Mouse (Mus musculus) embryonic facial prominence, embryonic 12.5 days (tissue): ENCODE measurements around the gene Stx17. TPM values are rescaled to one million over a fixed set of nuclear protein-coding genes. Genes with fewer than 3 reads are reported as not detected.
A peak's percentile ranks its signal among the peaks of the same experiment; 100 is the strongest.

Source experiments
- microRNA counts: library from miRNA; unstranded; fragments of <30 nt; microRNA quantifications from one replicate; lab custom pipeline; 2017
- microRNA-seq: library from miRNA; unstranded; fragments of <30 nt; microRNA quantifications from one replicate; pipeline ENCODE4, GENCODE M21; 2017
- polyA plus RNA-seq: library from polyadenylated mRNA; unstranded; fragments of >200 nt; fragmentation: Nextera tagmentation; extraction: Ambion mirVana; gene quantifications from 2 replicates; pipeline ENCODE4 v1.2.1, GENCODE M21; 2016

Gene Stx17
- polyA plus RNA-seq, 1 experiment from 2014 or later, result 40.6 TPM

MicroRNA genes within 50 kb of the gene (microRNA counts, 519-probe panel; counts per million panel counts)
- microRNA mmu-miR-1958 (lab: Ali Mortazavi, UCI), result 460 counts per million, percentile 65 among the panel's probes with 10 or more counts

Small RNAs within 50 kb of the gene (microRNA-seq; reads per million reads assigned to microRNA genes)
- gene Mir1958, result not detected

Other genes starting within 250 kb of the Stx17 start
- gene Nr4a3, start 79.8 kb upstream of the Stx17 start, polyA plus RNA-seq, result 0.43 and 0.56 TPM in 2 replicates
- 71.9 and 73.4 TPM in 2 replicates for gene Erp44, start 154.6 kb downstream of the Stx17 start, polyA plus RNA-seq
- gene Invs, start 154.8 kb downstream of the Stx17 start, polyA plus RNA-seq, result 12.3 and 15.9 TPM in 2 replicates